Mouse (Mus musculus): ENCODE results near the gene Prmt7. TPM values are rescaled to one million over a fixed set of nuclear protein-coding genes. Genes with fewer than 3 reads are reported as not detected.
"Not testable (repeated sequence)": the region's sequence is repeated elsewhere in the genome, so short reads cannot be mapped to it uniquely, and the experiment has no call there.

Gene Prmt7
- polyA plus RNA-seq, 1 experiment from 2014 or later = 42.2 TPM

DNA sequence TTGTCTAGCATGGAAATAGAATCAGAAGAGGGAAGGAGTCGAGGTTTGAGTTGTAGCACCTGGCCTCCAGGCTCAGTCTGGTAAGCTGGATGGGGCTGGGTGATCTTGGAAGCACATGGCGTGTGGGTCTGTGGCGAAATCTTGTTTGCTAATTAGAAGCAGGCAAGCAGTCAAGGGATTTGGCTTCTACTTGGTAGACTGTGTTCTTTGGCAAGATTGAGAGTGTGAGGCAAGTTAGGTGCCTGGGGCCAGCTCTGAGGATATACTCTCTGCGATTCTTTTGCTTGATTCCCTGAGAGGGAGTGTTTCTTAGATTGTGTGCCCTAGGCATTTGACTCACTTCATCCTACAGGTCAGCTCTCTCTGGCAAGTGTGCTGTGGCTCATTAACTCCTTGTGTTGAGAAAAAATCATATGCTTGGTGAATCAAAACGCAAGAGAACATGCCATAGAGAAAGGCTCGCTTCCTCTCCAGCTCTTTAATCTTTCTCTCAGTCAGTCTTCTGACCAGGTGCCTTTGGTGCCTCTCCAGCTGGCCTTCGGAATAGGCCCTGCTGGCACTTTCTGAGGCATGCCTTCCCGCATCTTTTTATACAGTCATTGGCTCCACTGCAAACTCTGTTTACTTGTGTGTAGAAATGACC lies 25.0 kb upstream of the Prmt7 start:
- Histone ChIP-seq H3K27ac (no peak overlapping the region), H3K4me2 (no peak overlapping the region), H3K27me3 (replicated peaks) (no peaks in the 10 kb centered on the region), H3K9me3 (no peaks in the 10 kb centered on the region), H3K4me3 (replicated peaks) (no peak overlapping the region), H3K4me1 (no peaks in the 10 kb centered on the region), H3K9ac (no peak overlapping the region), H3K36me3 (peaks cover 6% of the 10 kb centered on the region; the same call in 1 of the 2 replicates)
- 85% methylated on average over 8 of the region's 8 CpGs for WGBS
- ATAC-seq (ENCODE audit: insufficient read depth, low FRiP score, low read depth) = no peak

DNA sequence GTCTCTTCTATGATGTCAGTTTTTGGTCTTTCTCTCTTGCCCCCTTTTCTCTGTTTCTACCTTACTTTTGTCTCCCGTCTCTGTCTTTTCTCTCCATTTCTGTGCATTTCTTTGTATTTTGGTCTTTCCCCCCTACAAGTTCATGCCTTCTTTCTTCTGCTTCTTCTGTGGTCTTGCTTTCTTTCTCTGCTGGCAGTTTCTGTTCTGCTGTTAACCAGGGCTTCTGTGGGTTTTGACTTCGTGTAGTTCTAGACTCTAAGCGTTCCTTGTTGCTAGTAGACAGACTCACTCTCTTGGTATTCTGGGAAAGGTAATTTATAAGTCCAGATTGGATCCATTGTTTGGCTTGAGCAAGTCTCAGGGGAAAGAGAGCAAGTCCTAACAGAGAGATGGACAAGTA lies 24.3 kb upstream of the Prmt7 start:
- Histone ChIP-seq H3K27ac (no peak overlapping the region), H3K36me3 (peaks cover 10% of the 10 kb centered on the region; the same call in 1 of the 2 replicates), H3K4me2 (no peak overlapping the region), H3K4me3 (replicated peaks) (no peak overlapping the region), H3K9ac (no peak overlapping the region), H3K9me3 (no peaks in the 10 kb centered on the region), H3K4me1 (no peaks in the 10 kb centered on the region), H3K27me3 (replicated peaks) (no peaks in the 10 kb centered on the region)
- no peak for ATAC-seq (ENCODE audit: insufficient read depth, low FRiP score, low read depth)
- WGBS = 94% methylated on average over 3 of the region's 3 CpGs

DNA sequence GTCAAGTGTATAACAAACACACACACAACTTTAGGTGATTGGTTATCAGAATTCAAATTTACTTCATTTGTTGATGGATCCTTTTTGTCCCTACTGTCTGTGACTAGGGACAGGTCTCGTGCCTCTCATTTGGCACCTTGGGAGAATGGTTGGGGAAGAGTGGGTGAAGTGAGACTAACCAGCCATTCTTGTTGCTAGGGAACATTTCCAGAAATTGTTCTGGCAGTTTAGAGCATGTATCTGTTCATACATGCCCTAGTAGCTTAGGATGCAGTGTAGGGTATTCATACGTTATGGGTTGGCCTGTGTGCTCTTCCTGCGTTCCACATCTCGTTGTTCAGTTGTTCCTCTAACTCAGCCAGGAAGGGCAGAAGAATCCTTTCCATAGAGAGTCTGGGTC lies 21.6 kb upstream of the Prmt7 start:
- Histone ChIP-seq H3K9me3 (no peaks in the 10 kb centered on the region), H3K36me3 (peaks cover 17% of the 10 kb centered on the region), H3K9ac (no peak overlapping the region), H3K4me1 (no peaks in the 10 kb centered on the region), H3K27ac (no peak overlapping the region), H3K4me2 (no peak overlapping the region), H3K27me3 (replicated peaks) (no peaks in the 10 kb centered on the region), H3K4me3 (replicated peaks) (no peak overlapping the region)
- ATAC-seq (ENCODE audit: insufficient read depth, low FRiP score, low read depth) = no peak
- 87% methylated on average over 4 of the region's 4 CpGs for WGBS

DNA sequence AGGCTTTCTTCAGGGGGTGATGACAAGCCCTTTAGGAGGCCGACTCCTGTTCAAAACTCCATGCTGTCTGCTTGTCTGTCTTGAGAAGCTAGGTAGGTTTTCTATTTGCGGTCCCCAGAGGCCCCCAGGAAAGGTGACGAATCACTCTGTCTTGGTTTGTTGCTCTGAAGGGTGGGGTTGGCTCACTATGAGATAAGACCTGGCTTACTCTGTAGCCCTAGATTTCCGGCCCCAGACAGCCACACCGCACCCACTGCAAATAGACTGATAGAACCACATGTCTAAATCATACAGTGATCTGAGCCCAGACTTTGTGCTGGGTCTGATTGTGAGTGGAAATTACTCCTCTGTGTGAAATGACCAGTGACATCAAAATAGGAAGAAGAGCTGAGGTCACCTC lies 19.1 kb upstream of the Prmt7 start:
- 59% methylated on average over 5 of the region's 5 CpGs for WGBS
- no peaks in the 10 kb centered on the region for H3K9me3 ChIP-seq
- H3K27me3 ChIP-seq (replicated peaks) = no peaks in the 10 kb centered on the region
- H3K9ac ChIP-seq = no peak overlapping the region
- no peak overlapping the region for H3K4me2 ChIP-seq
- peaks cover 19% of the 10 kb centered on the region for H3K36me3 ChIP-seq
- peak; percentile 60; the same call in 1 of the 2 replicates for ATAC-seq (ENCODE audit: insufficient read depth, low FRiP score, low read depth)
- H3K4me1 ChIP-seq = no peaks in the 10 kb centered on the region
- H3K4me3 ChIP-seq (replicated peaks) = no peak overlapping the region
- H3K27ac ChIP-seq = no peak overlapping the region

DNA sequence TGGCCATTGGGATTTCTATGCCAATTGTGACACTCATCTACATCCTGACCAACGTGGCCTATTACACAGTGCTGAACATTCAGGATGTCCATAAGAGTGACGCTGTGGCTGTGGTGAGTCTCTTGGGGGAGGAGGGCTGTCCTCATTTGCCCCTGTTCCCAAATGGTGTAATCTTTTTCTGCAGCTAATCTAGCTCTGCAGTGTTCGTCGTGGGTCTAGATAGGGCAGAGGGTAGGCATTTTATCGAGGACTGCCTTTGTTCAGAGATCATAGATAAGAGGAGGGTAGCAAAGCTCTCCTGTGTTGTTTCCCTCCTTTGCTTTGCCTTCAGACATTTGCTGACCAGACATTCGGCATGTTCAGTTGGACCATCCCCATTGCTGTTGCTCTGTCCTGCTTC lies 17.6 kb upstream of the Prmt7 start:
- Histone ChIP-seq H3K36me3 (peaks cover 26% of the 10 kb centered on the region), H3K4me2 (no peak overlapping the region), H3K27me3 (replicated peaks) (no peaks in the 10 kb centered on the region), H3K27ac (no peak overlapping the region), H3K9ac (no peak overlapping the region), H3K4me1 (no peaks in the 10 kb centered on the region), H3K4me3 (replicated peaks) (no peak overlapping the region), H3K9me3 (no peaks in the 10 kb centered on the region)
- 80% methylated on average over 6 of the region's 6 CpGs for WGBS
- no peak for ATAC-seq (ENCODE audit: insufficient read depth, low FRiP score, low read depth)

DNA sequence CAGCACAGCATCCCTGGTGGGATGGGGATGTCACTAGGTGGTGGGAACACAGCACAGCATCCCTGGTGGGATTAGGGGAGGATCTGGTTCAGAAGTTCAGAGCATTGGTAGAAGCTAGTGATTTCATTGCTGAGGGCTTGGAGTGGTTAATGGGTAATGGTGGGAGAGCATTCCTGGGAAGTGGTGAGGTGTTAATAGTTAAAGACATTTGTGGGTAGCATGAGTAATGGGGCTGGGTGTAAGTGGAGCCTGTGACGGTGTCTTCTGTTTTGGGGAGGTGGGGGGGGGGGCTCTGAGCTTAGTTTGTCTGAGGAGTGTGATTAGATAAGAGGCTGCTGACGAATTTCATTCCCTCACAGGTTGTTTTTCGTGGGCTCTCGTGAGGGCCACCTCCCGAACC lies 16.7 kb upstream of the Prmt7 start:
- no peak overlapping the region for H3K9ac ChIP-seq
- no peak overlapping the region for H3K4me3 ChIP-seq (replicated peaks)
- no peak overlapping the region for H3K4me2 ChIP-seq
- no peaks in the 10 kb centered on the region for H3K27me3 ChIP-seq (replicated peaks)
- 74% methylated on average over 5 of the region's 5 CpGs for WGBS
- no peak for ATAC-seq (ENCODE audit: insufficient read depth, low FRiP score, low read depth)
- no peaks in the 10 kb centered on the region for H3K9me3 ChIP-seq
- no peaks in the 10 kb centered on the region for H3K4me1 ChIP-seq
- H3K27ac ChIP-seq = no peak overlapping the region
- H3K36me3 ChIP-seq = peaks cover 30% of the 10 kb centered on the region

DNA sequence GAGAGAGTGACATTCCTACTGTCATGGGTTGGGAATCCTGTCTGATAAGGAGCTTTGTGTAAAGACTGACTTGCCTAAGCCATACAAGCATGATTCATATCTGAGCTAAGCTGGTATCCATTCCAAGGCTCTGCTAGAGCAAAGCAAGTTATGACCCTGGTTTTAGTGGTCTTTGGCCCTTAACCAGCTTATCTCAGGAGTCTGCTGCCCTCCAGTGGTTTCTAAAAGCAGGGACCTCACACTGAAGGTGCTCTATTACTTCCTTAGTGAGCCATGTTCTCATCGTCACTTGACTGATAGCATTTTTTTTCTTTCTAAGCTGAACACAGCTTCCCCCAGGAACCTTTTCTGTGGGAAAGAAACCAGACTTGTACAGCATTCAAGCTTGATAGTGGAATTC lies 12.0 kb upstream of the Prmt7 start:
- H3K4me3 ChIP-seq (replicated peaks) = no peak overlapping the region
- H3K27ac ChIP-seq = no peak overlapping the region
- ATAC-seq (ENCODE audit: insufficient read depth, low FRiP score, low read depth) = no peak
- H3K36me3 ChIP-seq = peaks cover 40% of the 10 kb centered on the region
- no peaks in the 10 kb centered on the region for H3K27me3 ChIP-seq (replicated peaks)
- no peak overlapping the region for H3K9ac ChIP-seq
- no peaks in the 10 kb centered on the region for H3K9me3 ChIP-seq
- no peaks in the 10 kb centered on the region for H3K4me1 ChIP-seq
- H3K4me2 ChIP-seq = no peak overlapping the region
- 9% methylated on average over 1 of the region's 1 CpGs for WGBS

DNA sequence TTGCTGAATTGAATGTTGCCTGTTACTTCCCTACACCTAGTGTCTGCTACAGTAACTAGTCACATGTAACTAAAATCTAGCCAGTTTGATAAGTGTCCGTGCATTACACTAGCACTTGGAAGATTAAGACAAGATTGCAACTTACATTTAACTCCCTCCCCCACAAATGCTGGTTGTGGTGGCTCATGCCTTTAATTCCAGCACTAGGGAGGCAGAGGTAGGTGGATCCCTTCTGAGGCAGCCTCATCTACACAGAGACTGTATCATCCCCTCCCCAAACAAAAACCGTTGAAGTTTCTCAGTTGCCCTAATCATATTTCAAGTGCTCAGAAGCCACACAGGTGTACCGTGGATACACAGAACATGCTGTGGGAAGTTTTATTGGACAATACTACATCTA lies 11.1 kb upstream of the Prmt7 start:
- ATAC-seq (ENCODE audit: insufficient read depth, low FRiP score, low read depth) = not testable (repeated sequence)
- peaks cover 45% of the 10 kb centered on the region for H3K36me3 ChIP-seq

DNA sequence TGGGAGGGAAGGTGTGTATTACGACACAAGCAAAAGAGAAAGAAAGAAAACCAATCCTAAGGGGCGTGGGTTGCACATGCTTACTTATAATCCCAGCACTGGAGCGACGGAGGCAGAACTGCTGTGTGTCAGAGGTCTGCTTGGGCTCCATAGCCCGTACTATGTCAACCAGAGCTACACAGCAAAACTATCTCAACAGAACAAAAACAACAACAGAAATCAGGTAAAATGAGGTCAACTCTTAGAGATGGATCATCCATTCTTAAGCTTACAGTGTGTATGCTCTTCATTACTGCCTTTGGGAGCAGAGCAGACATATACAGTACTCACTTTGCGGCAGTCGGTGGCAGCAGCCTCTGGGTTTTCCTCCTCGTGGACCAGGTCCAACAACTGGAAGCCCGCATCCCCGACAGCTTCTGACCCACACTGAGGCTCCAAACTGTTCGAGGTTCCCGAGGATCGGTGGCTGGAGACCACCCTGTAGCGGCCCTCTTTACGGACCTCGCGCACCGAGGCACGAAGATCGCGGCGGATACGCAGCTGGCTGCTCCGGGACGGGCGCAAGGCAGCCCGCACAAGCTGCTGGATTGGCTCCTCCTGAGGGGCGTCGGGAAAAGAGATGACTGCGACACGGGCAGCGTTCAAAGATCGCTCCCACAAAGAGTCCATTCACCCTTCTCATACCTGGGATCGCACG lies 553 bp upstream of the Prmt7 start:
- peak overlapping the region; percentile 93 for H3K9ac ChIP-seq
- peak overlapping the region; percentile 78 for H3K4me2 ChIP-seq
- peak overlapping the region; percentile 96 for H3K27ac ChIP-seq
- peak overlapping the region; percentile 95 for H3K4me3 ChIP-seq (replicated peaks)
- peaks cover 14% of the 10 kb centered on the region; the same call in 1 of the 2 replicates for H3K36me3 ChIP-seq
- no peaks in the 10 kb centered on the region for H3K9me3 ChIP-seq
- peaks cover 12% of the 10 kb centered on the region; the same call in 1 of the 2 replicates for H3K4me1 ChIP-seq
- no peaks in the 10 kb centered on the region for H3K27me3 ChIP-seq (replicated peaks)
- peak; percentile 65 for ATAC-seq (ENCODE audit: insufficient read depth, low FRiP score, low read depth)
- WGBS = under 1% methylated on average over 35 of the region's 35 CpGs

More for the DNA sequence above, 11.1 kb upstream of the Prmt7 start:
- not testable (repeated sequence) for H3K27me3 ChIP-seq (replicated peaks); H3K27ac ChIP-seq; H3K4me1 ChIP-seq; H3K9me3 ChIP-seq; H3K9ac ChIP-seq; H3K4me2 ChIP-seq; H3K4me3 ChIP-seq (replicated peaks)
- 75% methylated on average over 3 of the region's 3 CpGs for WGBS

DNA sequence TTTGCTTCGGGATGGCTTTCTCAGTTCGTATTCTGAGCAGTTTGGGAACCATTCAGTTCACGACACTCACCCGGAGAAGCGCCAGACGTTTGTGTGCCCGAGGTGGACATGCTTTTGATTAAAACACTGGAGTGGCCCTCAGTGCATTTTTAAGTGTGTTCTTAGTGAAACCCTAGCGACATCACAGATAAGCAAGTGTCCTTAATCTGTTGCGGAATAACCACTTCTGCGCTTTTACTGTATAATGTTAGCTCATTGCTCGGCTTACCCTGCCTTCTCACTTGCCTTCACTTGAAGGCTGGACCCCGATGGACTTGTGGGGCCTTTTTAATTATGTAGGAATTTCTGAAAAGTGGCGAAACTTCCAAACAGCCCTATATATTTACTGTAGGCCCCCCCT lies 685 bp downstream of the Prmt7 start:
- peak overlapping the region; percentile 96 for H3K27ac ChIP-seq
- H3K4me3 ChIP-seq (replicated peaks) = peak overlapping the region; percentile 95
- peaks cover 12% of the 10 kb centered on the region; the same call in 1 of the 2 replicates for H3K4me1 ChIP-seq
- WGBS = 5% methylated on average over 13 of the region's 13 CpGs
- no peaks in the 10 kb centered on the region for H3K9me3 ChIP-seq
- peak overlapping the region; percentile 78 for H3K4me2 ChIP-seq
- peak overlapping the region; percentile 93 for H3K9ac ChIP-seq
- no peaks in the 10 kb centered on the region for H3K27me3 ChIP-seq (replicated peaks)
- H3K36me3 ChIP-seq = peaks cover 14% of the 10 kb centered on the region; the same call in 1 of the 2 replicates
- no peak for ATAC-seq (ENCODE audit: insufficient read depth, low FRiP score, low read depth)

DNA sequence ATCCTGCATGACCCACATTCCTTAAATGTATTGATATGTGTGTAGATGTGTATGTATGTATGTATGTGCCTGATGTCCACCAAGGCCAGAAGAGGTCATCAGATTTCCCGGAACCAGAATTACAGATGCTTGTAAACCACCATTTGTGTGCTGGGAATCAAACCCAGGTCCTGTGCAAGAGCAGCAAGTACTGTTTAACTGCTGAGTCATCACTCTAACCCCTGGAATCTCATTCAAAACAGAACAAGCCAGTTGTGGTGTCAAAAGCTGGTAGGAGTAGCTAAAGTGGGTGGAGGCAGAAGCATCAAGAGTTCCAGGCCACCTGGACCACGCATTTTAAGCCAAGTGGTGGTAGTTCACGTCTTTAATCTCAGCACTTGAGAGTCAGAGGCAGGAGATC lies 3.2 kb downstream of the Prmt7 start:
- 91% methylated on average over 3 of the region's 3 CpGs for WGBS
- no peak overlapping the region for H3K27ac ChIP-seq
- no peak overlapping the region for H3K4me2 ChIP-seq
- H3K27me3 ChIP-seq (replicated peaks) = no peaks in the 10 kb centered on the region
- peaks cover 12% of the 10 kb centered on the region; the same call in 1 of the 2 replicates for H3K4me1 ChIP-seq
- peaks cover 8% of the 10 kb centered on the region; the same call in 1 of the 2 replicates for H3K36me3 ChIP-seq
- no peak overlapping the region for H3K9ac ChIP-seq
- no peak overlapping the region for H3K4me3 ChIP-seq (replicated peaks)
- ATAC-seq (ENCODE audit: insufficient read depth, low FRiP score, low read depth) = no peak
- H3K9me3 ChIP-seq = no peaks in the 10 kb centered on the region

DNA sequence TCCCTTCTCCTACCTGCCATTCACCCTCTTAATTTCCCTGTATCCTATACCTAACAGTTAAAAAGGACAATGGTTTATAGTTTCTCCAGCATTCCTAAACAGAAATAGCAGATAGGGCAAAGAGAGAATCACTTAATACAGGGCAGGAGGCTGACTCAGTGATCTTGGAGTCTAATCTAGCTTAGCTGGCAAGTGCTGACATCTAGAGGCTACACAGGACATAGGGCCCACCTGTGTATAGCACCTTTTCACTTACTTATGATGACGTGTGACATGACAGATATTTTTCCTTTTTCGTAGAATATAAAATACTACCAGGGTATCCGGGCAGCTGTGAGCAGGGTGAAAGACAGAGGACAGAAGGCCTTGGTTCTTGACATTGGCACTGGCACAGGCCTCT lies 8.9 kb downstream of the Prmt7 start:
- Histone ChIP-seq H3K36me3 (peaks cover 9% of the 10 kb centered on the region), H3K9ac (no peak overlapping the region), H3K4me2 (no peak overlapping the region), H3K27ac (no peak overlapping the region), H3K4me3 (replicated peaks) (no peak overlapping the region), H3K4me1 (no peaks in the 10 kb centered on the region), H3K27me3 (replicated peaks) (no peaks in the 10 kb centered on the region), H3K9me3 (no peaks in the 10 kb centered on the region)
- no peak for ATAC-seq (ENCODE audit: insufficient read depth, low FRiP score, low read depth)
- 86% methylated on average over 3 of the region's 3 CpGs for WGBS

Measured in stomach, embryonic 15.5 days (tissue).